ENCODE assay signal across 1 mouse cellular context in the genomic region with DNA sequence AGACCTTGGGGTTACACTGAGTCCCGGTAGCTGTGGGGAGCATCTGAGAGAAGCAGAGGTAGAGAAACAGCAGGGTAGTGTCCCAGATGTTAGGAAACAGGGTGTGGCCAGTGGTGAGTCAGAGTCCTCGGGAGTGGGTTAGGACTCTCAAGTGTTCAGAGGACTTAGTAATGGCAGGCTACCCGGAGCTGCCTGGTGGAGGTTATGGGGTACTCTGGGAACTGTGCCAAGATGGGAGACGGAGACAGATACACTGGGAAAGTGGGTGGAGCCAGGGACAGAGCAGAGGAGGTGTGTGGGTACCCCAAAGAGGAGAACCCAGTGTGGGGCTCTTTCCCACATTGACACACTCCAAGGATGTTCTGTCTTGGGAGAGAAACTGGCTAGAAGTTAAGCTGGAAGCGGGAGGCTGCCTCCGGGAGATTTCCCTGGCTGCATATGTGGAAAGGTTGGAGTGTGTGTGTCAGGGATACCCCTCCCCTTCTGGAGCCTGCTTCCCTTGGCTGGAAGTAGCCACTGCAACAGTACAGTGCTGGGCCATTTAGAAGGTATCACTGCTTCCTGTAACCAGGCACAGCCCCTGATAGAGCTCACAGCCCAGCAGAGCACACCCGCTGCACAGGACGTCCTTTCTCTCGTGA.
TF ChIP-seq lines count a peak whose summit lies in the region.

No protein-coding gene starts in this region.

TF ChIP-seq in MEL, 35 proteins besides CTCF, POLR2A, EP300 and RAD21:
- TF ChIP-seq TBP (IDR thresholded peaks at IDR 0.05; ENCODE audit: low read depth, low read length) (no peak), BHLHE40 (IDR thresholded peaks at IDR 0.05; ENCODE audit: borderline replicate concordance, low read depth, low read length) (no peak), ZNF384 (IDR thresholded peaks at IDR 0.05; ENCODE audit: low read depth, low read length) (no peak), SMC3 (IDR thresholded peaks at IDR 0.05; ENCODE audit: low read depth, low read length) (no peak), E2F4 (IDR thresholded peaks at IDR 0.05; ENCODE audit: borderline replicate concordance, low read depth, low read length) (no peak), MEF2A (IDR thresholded peaks at IDR 0.05; ENCODE audit: extremely low read depth, insufficient replicate concordance, low read depth, low read length, poor library complexity, severe bottlenecking) (no peak), MXI1 (IDR thresholded peaks at IDR 0.05; ENCODE audit: low read depth, low read length) (no peak), ELF1 (IDR thresholded peaks at IDR 0.05; ENCODE audit: low read depth, low read length) (no peak), ZMIZ1 (IDR thresholded peaks at IDR 0.05; ENCODE audit: low read depth, low read length) (no peak), TCF12 (IDR thresholded peaks at IDR 0.05; ENCODE audit: low read depth, low read length) (no peak), USF2 (IDR thresholded peaks at IDR 0.05; ENCODE audit: borderline replicate concordance in 1 of 2, insufficient read depth in 1 of 2, low read depth in 1 of 2, low read length in 2 of 2) (no peak), CHD1 (IDR thresholded peaks at IDR 0.05; ENCODE audit: low read depth, low read length) (no peak), GABPA (IDR thresholded peaks at IDR 0.05; ENCODE audit: low read depth, low read length) (no peak), JUND (IDR thresholded peaks at IDR 0.05; ENCODE audit: low read depth, low read length) (no peak), USF1 (IDR thresholded peaks at IDR 0.05; ENCODE audit: low read depth, low read length) (no peak), MAZ (IDR thresholded peaks at IDR 0.05; ENCODE audit: low read depth, low read length) (no peak)
